8 mouse cellular contexts compared by ENCODE assay signal in genomic region chr3:69655001-69655400, GRCm38 (mm10). TPM values are rescaled to one million over a fixed set of nuclear protein-coding genes. Genes with fewer than 3 reads are reported as not detected.
DNase-seq lines count a peak whose midpoint lies in the region; ATAC-seq lines count a peak whose summit lies in the region.

No protein-coding gene starts in this region.

- H3K9ac ChIP-seq in heart, embryonic 16.5 days (ENCODE audit: low read length), result no peak overlapping the region
- H3K9ac ChIP-seq in lung, embryonic 16.5 days (ENCODE audit: low read length), result no peak overlapping the region

- no peaks in the 10 kb centered on the region for H3K9me3 ChIP-seq in heart, embryonic 16.5 days (replicated peaks; ENCODE audit: control insufficient read depth, low read length)
- H3K9me3 ChIP-seq in lung, embryonic 16.5 days (ENCODE audit: control insufficient read depth, low read length), result no peaks in the 10 kb centered on the region

- no peak for ATAC-seq in heart, embryonic 16.5 days (replicated peaks; ENCODE audit: extremely low read depth, insufficient read depth, low FRiP score)
- no peak for ATAC-seq in lung, embryonic 16.5 days (ENCODE audit: low read depth)
- no peak for ATAC-seq in megakaryocyte-erythroid progenitor cell, adult 5-6 weeks (replicated peaks; ENCODE audit: low FRiP score, low TSS enrichment, poor library complexity, severe bottlenecking)

- peak overlapping the region; percentile 36 for H3K4me2 ChIP-seq in heart, embryonic 16.5 days (ENCODE audit: low read depth, low read length)
- H3K4me2 ChIP-seq in lung, embryonic 16.5 days (ENCODE audit: low read depth, low read length), result peak overlapping the region; percentile 11; the same call in 1 of the 2 replicates

- no peaks in the 10 kb centered on the region for H3K27me3 ChIP-seq in heart, embryonic 16.5 days (ENCODE audit: control insufficient read depth, insufficient read depth, low read length)
- H3K27me3 ChIP-seq in lung, embryonic 16.5 days (ENCODE audit: control insufficient read depth, insufficient read depth, low read depth, low read length), result no peaks in the 10 kb centered on the region

- no peak overlapping the region; the same call in 1 of the 2 replicates for H3K27ac ChIP-seq in heart, embryonic 16.5 days (ENCODE audit: low read length)
- H3K27ac ChIP-seq in lung, embryonic 16.5 days (ENCODE audit: low read length), result no peak overlapping the region

- peak; percentile 17 to 22 for DNase-seq in urinary bladder, adult 18-20 months (ENCODE audit: low spot score in 2 of 2)
- no peak for DNase-seq in urinary bladder, adult 2 months (ENCODE audit: low spot score)
- peak; percentile 43 for DNase-seq in yolk sac, embryonic 10.5 days (ENCODE audit: low spot score)
- DNase-seq in right cerebral cortex, adult 2 months (ENCODE audit: low spot score in 2 of 2), result no peak
- DNase-seq in cerebellum, adult 11 months, result no peak

- no peaks in the 10 kb centered on the region for H3K36me3 ChIP-seq in heart, embryonic 16.5 days (ENCODE audit: control insufficient read depth, insufficient read depth)
- H3K36me3 ChIP-seq in lung, embryonic 16.5 days (ENCODE audit: control insufficient read depth, insufficient read depth, low read length), result no peaks in the 10 kb centered on the region

- peaks cover 4% of the 10 kb centered on the region; the same call in 1 of the 2 replicates for H3K4me1 ChIP-seq in heart, embryonic 16.5 days (ENCODE audit: control insufficient read depth, insufficient read depth, low read length)
- H3K4me1 ChIP-seq in lung, embryonic 16.5 days (replicated peaks; ENCODE audit: control insufficient read depth, insufficient read depth, low read length), result peaks cover 5% of the 10 kb centered on the region

- 7% methylated on average over 2 of the region's 2 CpGs for WGBS in heart, embryonic 16.5 days
- 3% methylated on average over 2 of the region's 2 CpGs for WGBS in lung, embryonic 16.5 days

- H3K4me3 ChIP-seq in heart, embryonic 16.5 days (ENCODE audit: low read length), result no peak overlapping the region
- H3K4me3 ChIP-seq in lung, embryonic 16.5 days (ENCODE audit: low read length), result no peak overlapping the region

RNA-seq across cellular contexts. Expression of gene B3galnt1, which starts 56.2 kb away (rescaled TPM):
- 19.1 and 20.9 TPM in 2 replicates for polyA plus RNA-seq in urinary bladder, adult 2 months (2012; rRNA removed)
- 16.8 and 19.5 TPM in 2 replicates for polyA plus RNA-seq in heart, embryonic 16.5 days (2015; fragmentation: Nextera tagmentation; extraction: Ambion mirVana)
- 32.9 and 33.3 TPM in 2 replicates for polyA plus RNA-seq in lung, embryonic 16.5 days (2015; fragmentation: Nextera tagmentation; extraction: Ambion mirVana)
- 0.82 TPM in 1 of 2 replicates, not detected in the other for total RNA-seq in megakaryocyte-erythroid progenitor cell, adult 5-6 weeks (2014; fragmentation: Nextera tagmentation)
- 0.99 TPM in 1 of 2 replicates, not detected in the other for total RNA-seq in megakaryocyte-erythroid progenitor cell, adult 5-6 weeks (2017)

Comparison
In these comparisons a context has a peak if more than half of its experiments do, and no peak if none do; other contexts are left out.
1. DNase-seq: peak in urinary bladder, adult 18-20 months (2 of 2) and yolk sac, embryonic 10.5 days (single experiment); none in urinary bladder, adult 2 months (single experiment), right cerebral cortex, adult 2 months (0 of 2) and cerebellum, adult 11 months (single experiment).